Mouse (Mus musculus) cerebellum, postnatal 10 days (tissue): ENCODE measurements around the gene Gm45799.

Experiments used
- DNase-seq, 2 experiments: peaks; one replicate each; pipeline ENCODE4 v3.0.0; 2021; ENCODE audit warnings: mixed read lengths in 2 of 2

Gene Gm45799

GRCm38 (mm10) chr7:105640233-105640893 lies at the start of gene Gm45799, which contains the start of gene Arfip2:
Gene Gm45799 (plus strand): TSS chr7:105640552.
Gene Arfip2 (minus strand): TSS chr7:105640416.
- DNase-seq, result peak; percentile 98 to 99

GRCm38 (mm10) chr7:105602860-105603623 lies 37.3 kb upstream of the Gm45799 start:
- peak; percentile 89 to 91 for DNase-seq

- no peak for DNase-seq
Measured at GRCm38 (mm10) chr7:105608467-105608866, 31.9 kb upstream of the Gm45799 start.

- no peak for DNase-seq
Measured at GRCm38 (mm10) chr7:105611767-105612166, 28.6 kb upstream of the Gm45799 start.

- no peak for DNase-seq
Measured at GRCm38 (mm10) chr7:105614400-105614799, 26.0 kb upstream of the Gm45799 start.

- no peak for DNase-seq
Measured at GRCm38 (mm10) chr7:105615720-105616119, 24.6 kb upstream of the Gm45799 start.

GRCm38 (mm10) chr7:105616561-105616960 lies 23.8 kb upstream of the Gm45799 start:
- DNase-seq, result no peak

- DNase-seq, result no peak
Measured at GRCm38 (mm10) chr7:105617810-105618209, 22.5 kb upstream of the Gm45799 start.

- DNase-seq, result no peak
Measured at GRCm38 (mm10) chr7:105619701-105620100, 20.7 kb upstream of the Gm45799 start.

GRCm38 (mm10) chr7:105621053-105621452 lies 19.3 kb upstream of the Gm45799 start:
- no peak for DNase-seq

- DNase-seq, result no peak
Measured at GRCm38 (mm10) chr7:105621646-105622292, 18.6 kb upstream of the Gm45799 start.

GRCm38 (mm10) chr7:105625397-105625796 lies 15.0 kb upstream of the Gm45799 start:
- DNase-seq, result peak; percentile 53 to 55

- DNase-seq, result peak; percentile 85 to 86
Measured at GRCm38 (mm10) chr7:105628633-105629032, 11.7 kb upstream of the Gm45799 start.

GRCm38 (mm10) chr7:105632551-105632972 lies 7.8 kb upstream of the Gm45799 start:
- DNase-seq, result peak; percentile 74 to 75

GRCm38 (mm10) chr7:105633127-105633800 lies 7.1 kb upstream of the Gm45799 start, which contains the start of gene Trim3:
Gene Trim3 (minus strand): TSS chr7:105633571.
- DNase-seq, result peak; percentile 98 to 99

GRCm38 (mm10) chr7:105633801-105634135 lies 6.6 kb upstream of the Gm45799 start:
- DNase-seq, result no peak

- DNase-seq, result no peak
Measured at GRCm38 (mm10) chr7:105634272-105634920, 6.0 kb upstream of the Gm45799 start.

- DNase-seq, result no peak
Measured at GRCm38 (mm10) chr7:105635726-105636125, 4.6 kb upstream of the Gm45799 start.

- no peak for DNase-seq
Measured at GRCm38 (mm10) chr7:105638776-105639175, 1.6 kb upstream of the Gm45799 start.

- DNase-seq, result peak; percentile 45 to 59
Measured at GRCm38 (mm10) chr7:105639304-105639703, 1.0 kb upstream of the Gm45799 start.

GRCm38 (mm10) chr7:105639756-105640155 lies 596 bp upstream of the Gm45799 start, which contains the start of gene Timm10b:
Gene Timm10b (plus strand): TSS chr7:105640056.
- no peak for DNase-seq

- DNase-seq, result peak in 1 of 2 experiments; percentile 60
Measured at GRCm38 (mm10) chr7:105640894-105641255, 523 bp downstream of the Gm45799 start.
